Mouse (Mus musculus): ENCODE measurements around the gene Kdsr. TPM values are rescaled to one million over a fixed set of nuclear protein-coding genes. Genes with fewer than 3 reads are reported as not detected.
A peak's percentile ranks its signal among the peaks of the same experiment; 100 is the strongest.

The Kdsr gene
- 9.0 and 9.5 TPM in 2 replicates for polyA plus RNA-seq (2016; fragmentation: Nextera tagmentation; extraction: Ambion mirVana)

- Histone ChIP-seq H3K4me2 (peak within 1 kb of the TSS; percentile 96), H3K4me3 (peak within 1 kb of the TSS; percentile 66), H3K27me3 (replicated peaks) (no peaks in the 10 kb centered on the region), H3K36me3 (peaks cover 7% of the 10 kb centered on the region; the same call in 1 of the 2 replicates), H3K9ac (peak within 1 kb of the TSS; percentile 81), H3K4me1 (replicated peaks) (peaks cover 11% of the 10 kb centered on the region), H3K27ac (ENCODE audit: poor library complexity, severe bottlenecking) (peak within 1 kb of the TSS; percentile 90), H3K9me3 (replicated peaks) (no peaks in the 10 kb centered on the region)
- 2% methylated on average over 51 of the region's 51 CpGs for WGBS
- ATAC-seq (ENCODE audit: insufficient number of reproducible peaks, low FRiP score) = peak; percentile 98
These were observed at the start of gene Kdsr for GRCm38 (mm10) chr1:106759572-106760435. Gene Kdsr, minus strand, starts transcription at chr1:106759727.

DNA sequence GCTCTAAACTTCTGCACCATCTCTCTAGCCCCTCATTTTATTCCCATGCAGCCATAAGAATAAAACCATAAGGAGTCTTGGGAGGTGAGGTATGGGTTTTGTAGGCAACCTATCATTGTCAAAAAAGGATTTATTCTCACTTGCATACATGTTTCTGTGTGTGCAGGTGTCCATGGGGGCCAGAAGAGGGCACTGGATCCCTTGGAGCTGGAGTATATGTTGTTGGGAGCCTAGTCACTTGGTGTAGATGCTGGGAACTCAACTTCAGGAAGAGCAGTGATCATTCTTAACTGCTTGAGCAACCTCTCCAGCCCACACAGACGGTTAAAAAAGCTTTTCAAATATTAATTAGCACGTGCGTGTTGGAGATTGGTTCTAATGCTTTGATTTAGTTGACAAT, 40.4 kb upstream of the Kdsr start:
- no peaks in the 10 kb centered on the region for H3K36me3 ChIP-seq
- H3K27me3 ChIP-seq (replicated peaks) = no peaks in the 10 kb centered on the region
- H3K9ac ChIP-seq = no peak overlapping the region
- H3K4me2 ChIP-seq = no peak overlapping the region
- 88% methylated on average over 3 of the region's 3 CpGs for WGBS
- no peaks in the 10 kb centered on the region for H3K9me3 ChIP-seq (replicated peaks)
- ATAC-seq (ENCODE audit: insufficient number of reproducible peaks, low FRiP score) = no peak
- H3K4me1 ChIP-seq (replicated peaks) = peaks cover 5% of the 10 kb centered on the region; the same call in 1 of the 2 replicates
- H3K4me3 ChIP-seq = no peak overlapping the region
- no peak overlapping the region for H3K27ac ChIP-seq (ENCODE audit: poor library complexity, severe bottlenecking)

- no peaks in the 10 kb centered on the region for H3K36me3 ChIP-seq
- no peak for ATAC-seq (ENCODE audit: insufficient number of reproducible peaks, low FRiP score)
- no peak overlapping the region for H3K27ac ChIP-seq (ENCODE audit: poor library complexity, severe bottlenecking)
- H3K27me3 ChIP-seq (replicated peaks) = no peaks in the 10 kb centered on the region
- H3K9ac ChIP-seq = no peak overlapping the region
- H3K4me2 ChIP-seq = no peak overlapping the region
- peaks cover 6% of the 10 kb centered on the region; the same call in 1 of the 2 replicates for H3K4me1 ChIP-seq (replicated peaks)
- no peaks in the 10 kb centered on the region for H3K9me3 ChIP-seq (replicated peaks)
- 42% methylated on average over 1 of the region's 1 CpGs for WGBS
- H3K4me3 ChIP-seq = no peak overlapping the region
These were observed 39.9 kb upstream of the Kdsr start for GRCm38 (mm10) chr1:106799406-106799805.

- H3K36me3 ChIP-seq = peaks cover 3% of the 10 kb centered on the region; the same call in 1 of the 2 replicates
- no peak for ATAC-seq (ENCODE audit: insufficient number of reproducible peaks, low FRiP score)
- H3K4me3 ChIP-seq = peak overlapping the region; percentile 100
- H3K27ac ChIP-seq (ENCODE audit: poor library complexity, severe bottlenecking) = no peak overlapping the region
- 58% methylated on average over 7 of the region's 7 CpGs for WGBS
- peaks cover 11% of the 10 kb centered on the region; the same call in 1 of the 2 replicates for H3K4me1 ChIP-seq (replicated peaks)
- H3K27me3 ChIP-seq (replicated peaks) = no peaks in the 10 kb centered on the region
- H3K9ac ChIP-seq = no peak overlapping the region
- peak overlapping the region; percentile 81 for H3K4me2 ChIP-seq
- no peaks in the 10 kb centered on the region for H3K9me3 ChIP-seq (replicated peaks)
These were observed 37.7 kb upstream of the Kdsr start for GRCm38 (mm10) chr1:106796987-106797779.

GRCm38 (mm10) chr1:106796542-106796924, 37.0 kb upstream of the Kdsr start, which contains the start of gene Vps4b:
Gene Vps4b, minus strand, starts transcription at chr1:106796728.
- under 1% methylated on average over 23 of the region's 23 CpGs for WGBS

DNA sequence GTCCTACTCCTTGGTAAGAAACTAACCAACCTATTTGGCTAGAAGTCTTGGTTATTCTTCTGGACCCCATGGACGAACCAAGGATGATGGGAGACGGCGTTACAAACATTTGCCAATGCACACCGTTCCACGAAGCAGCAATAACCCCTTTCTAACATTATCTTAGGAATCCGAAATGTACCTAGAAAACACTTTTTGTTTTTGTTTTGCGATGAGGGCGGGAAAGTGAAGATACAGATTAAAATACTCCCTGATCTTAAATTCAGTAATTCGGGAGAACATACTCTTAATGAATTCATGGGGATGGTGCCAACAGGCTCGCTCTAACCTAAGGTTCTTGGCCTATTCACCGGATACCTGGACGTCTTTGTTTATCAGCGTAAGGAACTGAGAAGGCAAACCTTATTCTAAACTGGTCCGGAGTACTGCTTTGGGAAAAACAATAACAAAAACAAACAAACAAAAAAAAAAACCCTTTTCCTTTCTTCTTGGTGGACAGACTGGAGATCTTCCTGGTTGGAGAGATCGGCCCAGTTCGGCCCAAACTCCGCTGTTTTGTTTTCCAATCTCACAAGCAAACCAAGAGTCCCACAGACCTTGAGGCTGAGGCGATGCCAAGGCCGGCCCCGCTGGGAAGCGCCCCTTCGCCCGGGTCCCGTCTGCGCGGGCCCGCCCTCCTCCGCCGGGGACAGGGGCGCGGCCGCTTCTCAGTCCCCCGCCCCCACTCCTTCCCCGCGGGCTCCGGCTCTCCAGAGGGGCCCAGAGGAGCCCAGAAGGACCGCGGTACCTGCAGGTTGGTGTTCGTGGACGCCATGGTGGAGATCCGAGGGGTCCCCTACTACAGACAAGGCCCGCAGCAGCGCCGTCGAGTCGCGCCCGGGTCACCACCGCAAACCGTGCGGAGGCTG, 36.4 kb upstream of the Kdsr start:
- no peaks in the 10 kb centered on the region for H3K9me3 ChIP-seq (replicated peaks)
- peaks cover 3% of the 10 kb centered on the region; the same call in 1 of the 2 replicates for H3K36me3 ChIP-seq
- H3K9ac ChIP-seq = peak overlapping the region; percentile 99
- peak; percentile 89 for ATAC-seq (ENCODE audit: insufficient number of reproducible peaks, low FRiP score)
- H3K27me3 ChIP-seq (replicated peaks) = no peaks in the 10 kb centered on the region
- WGBS = 2% methylated on average over 51 of the region's 51 CpGs
- peak overlapping the region; percentile 81 for H3K4me2 ChIP-seq
- H3K4me1 ChIP-seq (replicated peaks) = peaks cover 11% of the 10 kb centered on the region; the same call in 1 of the 2 replicates
- peak overlapping the region; percentile 96 for H3K27ac ChIP-seq (ENCODE audit: poor library complexity, severe bottlenecking)
- H3K4me3 ChIP-seq = peak overlapping the region; percentile 100

More at GRCm38 (mm10) chr1:106796542-106796924, 37.0 kb upstream of the Kdsr start, which contains the start of gene Vps4b:
- peaks cover 11% of the 10 kb centered on the region; the same call in 1 of the 2 replicates for H3K4me1 ChIP-seq (replicated peaks)
- peak within 1 kb of the TSS; percentile 96 for H3K27ac ChIP-seq (ENCODE audit: poor library complexity, severe bottlenecking)
- H3K9me3 ChIP-seq (replicated peaks) = no peaks in the 10 kb centered on the region
- H3K36me3 ChIP-seq = peaks cover 3% of the 10 kb centered on the region; the same call in 1 of the 2 replicates
- H3K27me3 ChIP-seq (replicated peaks) = no peaks in the 10 kb centered on the region
- peak; percentile 99 for ATAC-seq (ENCODE audit: insufficient number of reproducible peaks, low FRiP score)
- peak within 1 kb of the TSS; percentile 99 for H3K9ac ChIP-seq
- peak within 1 kb of the TSS; percentile 100 for H3K4me3 ChIP-seq
- peak within 1 kb of the TSS; percentile 81 for H3K4me2 ChIP-seq

DNA sequence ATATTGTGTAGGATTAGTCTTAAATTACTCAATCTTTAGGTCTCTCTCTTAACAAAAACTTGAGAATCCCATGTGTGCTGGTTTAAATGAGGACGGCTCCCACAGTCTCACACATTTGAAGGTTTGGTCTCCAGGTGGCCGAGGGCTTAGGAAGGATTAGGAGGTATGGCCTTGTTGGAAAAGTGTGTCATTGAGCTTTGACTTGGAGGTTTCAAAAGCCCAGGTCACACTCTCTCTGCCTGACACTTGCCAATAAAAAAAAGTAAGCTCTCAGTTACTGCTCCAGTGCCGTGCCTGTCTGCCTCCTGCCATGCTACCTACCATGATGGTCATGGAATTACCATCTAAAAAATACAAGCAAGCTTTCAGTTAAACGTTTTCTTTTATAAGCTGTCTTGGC, 15.4 kb upstream of the Kdsr start:
- Histone ChIP-seq H3K9me3 (replicated peaks) (no peaks in the 10 kb centered on the region), H3K4me1 (replicated peaks) (no peaks in the 10 kb centered on the region), H3K4me3 (no peak overlapping the region), H3K4me2 (no peak overlapping the region), H3K27ac (ENCODE audit: poor library complexity, severe bottlenecking) (no peak overlapping the region), H3K9ac (no peak overlapping the region), H3K27me3 (replicated peaks) (no peaks in the 10 kb centered on the region), H3K36me3 (peaks cover 62% of the 10 kb centered on the region)
- ATAC-seq (ENCODE audit: insufficient number of reproducible peaks, low FRiP score) = no peak
- 84% methylated on average over 4 of the region's 4 CpGs for WGBS

- Histone ChIP-seq H3K36me3 (peaks cover 56% of the 10 kb centered on the region), H3K4me2 (no peak overlapping the region), H3K9me3 (replicated peaks) (no peaks in the 10 kb centered on the region), H3K27ac (ENCODE audit: poor library complexity, severe bottlenecking) (no peak overlapping the region), H3K9ac (no peak overlapping the region), H3K4me1 (replicated peaks) (no peaks in the 10 kb centered on the region), H3K27me3 (replicated peaks) (no peaks in the 10 kb centered on the region), H3K4me3 (no peak overlapping the region)
- ATAC-seq (ENCODE audit: insufficient number of reproducible peaks, low FRiP score) = no peak
- 79% methylated on average over 9 of the region's 9 CpGs for WGBS
These were observed 14.6 kb upstream of the Kdsr start for GRCm38 (mm10) chr1:106774092-106774491.

- H3K4me1 ChIP-seq (replicated peaks) = no peaks in the 10 kb centered on the region
- ATAC-seq (ENCODE audit: insufficient number of reproducible peaks, low FRiP score) = no peak
- no peaks in the 10 kb centered on the region for H3K9me3 ChIP-seq (replicated peaks)
- no peak overlapping the region for H3K4me2 ChIP-seq
- no peak overlapping the region for H3K27ac ChIP-seq (ENCODE audit: poor library complexity, severe bottlenecking)
- H3K36me3 ChIP-seq = peaks cover 41% of the 10 kb centered on the region
- H3K4me3 ChIP-seq = no peak overlapping the region
- no peak overlapping the region for H3K9ac ChIP-seq
- no peaks in the 10 kb centered on the region for H3K27me3 ChIP-seq (replicated peaks)
These were observed 9.2 kb upstream of the Kdsr start for GRCm38 (mm10) chr1:106768773-106769172.

DNA sequence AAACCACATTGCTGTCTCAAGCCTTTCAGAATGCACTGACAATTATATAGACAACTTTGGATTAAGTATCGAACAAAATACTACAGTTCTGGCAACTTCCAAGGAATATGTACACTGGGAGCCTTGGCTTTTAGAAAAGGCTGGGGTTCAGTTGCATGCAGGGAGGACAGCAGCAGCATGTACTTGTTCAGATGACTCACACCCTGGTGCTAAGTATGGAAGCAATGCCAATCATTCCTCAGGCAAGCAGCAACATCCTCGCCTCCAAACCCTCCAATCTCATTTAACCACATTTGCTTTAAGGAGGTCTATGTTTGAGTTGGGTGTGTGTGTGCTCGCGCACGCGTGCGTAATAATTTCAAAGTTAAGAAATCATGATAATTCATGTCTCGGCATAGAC, 6.2 kb upstream of the Kdsr start:
- H3K4me3 ChIP-seq = no peak overlapping the region
- no peaks in the 10 kb centered on the region for H3K9me3 ChIP-seq (replicated peaks)
- H3K9ac ChIP-seq = no peak overlapping the region
- H3K27ac ChIP-seq (ENCODE audit: poor library complexity, severe bottlenecking) = no peak overlapping the region
- H3K4me2 ChIP-seq = no peak overlapping the region
- ATAC-seq (ENCODE audit: insufficient number of reproducible peaks, low FRiP score) = no peak
- no peaks in the 10 kb centered on the region for H3K4me1 ChIP-seq (replicated peaks)
- no peaks in the 10 kb centered on the region for H3K27me3 ChIP-seq (replicated peaks)
- 88% methylated on average over 8 of the region's 8 CpGs for whole genome bisulfite sequencing
- peaks cover 32% of the 10 kb centered on the region for H3K36me3 ChIP-seq

Measured in heart, embryonic 12.5 days (tissue).